Mouse (Mus musculus) lung, adult 2 months (tissue): ENCODE measurements around the gene Inpp5a.

ENCODE experiments used
- CTCF ChIP-seq: fragments of 200-500 bp; IDR thresholded peaks from 2 replicates; pipeline ENCODE4 v1.5.1; 2011; ENCODE audit warnings: mild to moderate bottlenecking, low read length, control low read depth; ENCODE audit not compliant: insufficient read depth
- POLR2A ChIP-seq: fragments of 200-500 bp; IDR thresholded peaks from 2 replicates; pipeline ENCODE4 v1.6.1; 2011; ENCODE audit warnings: low read depth, mild to moderate bottlenecking, control low read depth, low read length, borderline replicate concordance; ENCODE audit errors: extremely low read depth

DNA sequence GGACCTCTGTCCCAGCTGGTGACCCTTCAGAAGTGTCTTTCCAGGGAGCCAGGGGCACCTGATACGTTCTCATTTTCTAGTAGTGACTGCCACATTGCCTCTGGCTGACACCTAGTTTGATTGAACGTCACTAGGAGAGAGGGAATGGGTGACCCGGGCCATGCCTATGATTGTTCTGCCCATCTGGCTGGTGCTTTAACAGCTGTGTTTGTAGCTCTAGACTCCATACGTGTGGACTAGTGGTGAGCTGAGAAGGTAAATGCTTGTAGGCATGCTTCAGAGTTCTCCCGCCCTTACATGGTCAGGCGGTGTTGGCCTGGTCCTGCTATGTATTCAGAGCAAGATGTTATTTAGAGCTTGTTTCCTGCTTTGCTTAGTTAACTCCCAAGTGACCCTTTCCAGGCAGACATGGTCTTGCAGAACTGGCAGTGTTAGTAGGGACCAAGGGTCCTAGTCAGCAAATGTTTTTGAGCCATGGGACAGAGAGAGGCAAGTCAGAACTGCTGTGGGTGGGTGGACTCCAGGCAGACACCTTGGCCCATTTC, 3.9 kb downstream of the Inpp5a start:
- TF ChIP-seq CTCF, result no peak
- TF ChIP-seq POLR2A, result no peak
